Mouse (Mus musculus) erythroid progenitor cell, adult 5-6 weeks (primary cell): ENCODE data around the gene Prnd. TPM values are rescaled to one million over a fixed set of nuclear protein-coding genes. Genes with fewer than 3 reads are reported as not detected.

ENCODE experiments used
- total RNA-seq, 2 experiments: library from RNA; stranded (forward) in 1 of 2; stranded (reverse) in 1 of 2; fragments of 150-400 nt in 1 of 2; fragments of 186-747, 209-891 nt in 1 of 2; gene quantifications; 2 replicates each; pipeline versions ENCODE4 v1.2.3 to v1.2.4; 2015 to 2017; ENCODE audit warnings: low replicate concordance in 2 of 2

Gene Prnd
- total RNA-seq, 2 experiments from 2014 or later, result 0.38 TPM; not detected in 1

Other genes starting within 250 kb of the Prnd start
- gene Erv3, start 91.1 kb upstream of the Prnd start, total RNA-seq (2015; ENCODE audit: low replicate concordance), result not detected in 2 replicates
- gene Erv3, start 91.1 kb upstream of the Prnd start, total RNA-seq (2017; ENCODE audit: low replicate concordance), result not detected in 2 replicates
- gene Prnp, start 40.9 kb upstream of the Prnd start, total RNA-seq (2015; ENCODE audit: low replicate concordance), result 139 and 159 TPM in 2 replicates
- 175 and 177 TPM in 2 replicates for gene Prnp, start 40.9 kb upstream of the Prnd start, total RNA-seq (2017; ENCODE audit: low replicate concordance)
- not detected in 2 replicates for gene Prn, start 40.9 kb upstream of the Prnd start, total RNA-seq (2015; ENCODE audit: low replicate concordance)
- gene Prn, start 40.9 kb upstream of the Prnd start, total RNA-seq (2017; ENCODE audit: low replicate concordance), result not detected in 2 replicates
- 9.6 and 9.7 TPM in 2 replicates for gene Rassf2, start 79.4 kb downstream of the Prnd start, total RNA-seq (2015; ENCODE audit: low replicate concordance)
- 8.0 and 16.7 TPM in 2 replicates for gene Rassf2, start 79.4 kb downstream of the Prnd start, total RNA-seq (2017; ENCODE audit: low replicate concordance)
- 2.9 and 8.3 TPM in 2 replicates for gene Slc23a2, start 194.2 kb downstream of the Prnd start, total RNA-seq (2015; ENCODE audit: low replicate concordance)
- gene Slc23a2, start 194.2 kb downstream of the Prnd start, total RNA-seq (2017; ENCODE audit: low replicate concordance), result 0.53 and 14.8 TPM in 2 replicates